Mouse (Mus musculus) cerebellum, adult (tissue): ENCODE measurements around the gene Ypel1.

ENCODE experiments used
- ATAC-seq: cut with Nextera tagmentation; 2 replicates; pipeline ENCODE4 v1.9.2; 2017; ENCODE audit warnings: mild to moderate bottlenecking, moderate library complexity, mixed read lengths; ENCODE audit not compliant: insufficient number of reproducible peaks, low FRiP score, low TSS enrichment

Gene Ypel1

DNA sequence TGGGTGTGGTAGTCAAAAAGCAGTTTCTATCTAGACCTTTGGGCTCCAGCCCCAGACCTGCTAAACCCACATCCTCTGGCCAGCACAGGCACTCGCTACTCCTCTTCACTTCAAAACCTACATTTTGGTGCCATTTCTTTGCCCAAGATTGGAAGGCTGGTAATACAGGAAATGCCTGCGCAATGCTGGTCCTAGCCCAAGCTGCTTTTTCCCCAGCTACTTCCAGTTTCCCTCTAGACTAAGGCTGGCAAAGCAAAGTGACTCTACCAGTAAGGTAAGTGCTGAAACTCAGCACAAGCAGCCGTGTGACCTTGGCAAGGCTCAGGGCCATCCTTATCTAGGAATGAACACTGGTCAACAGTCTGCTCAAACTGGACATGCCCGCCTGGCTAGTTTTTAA lies 16.1 kb downstream of the Ypel1 start:
- no peak for ATAC-seq

DNA sequence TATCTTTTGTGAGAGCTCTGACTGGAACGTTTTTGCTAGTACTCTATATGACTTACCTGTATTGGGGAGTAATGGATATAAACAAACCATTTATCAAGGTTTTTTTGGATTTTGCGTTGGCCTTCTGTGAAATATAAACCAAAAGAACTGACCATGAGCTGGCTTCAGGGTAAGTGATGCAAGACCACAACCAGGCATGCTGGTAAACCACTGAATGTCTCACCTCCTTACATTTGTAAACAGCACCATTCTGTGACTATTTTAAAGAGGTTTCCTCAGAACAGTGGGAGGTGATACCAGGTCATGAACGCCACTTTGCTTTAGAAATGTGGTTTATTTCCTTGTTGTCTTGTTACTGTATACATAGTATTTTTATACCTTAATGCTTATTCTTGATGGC lies 16.7 kb downstream of the Ypel1 start:
- no peak for ATAC-seq

DNA sequence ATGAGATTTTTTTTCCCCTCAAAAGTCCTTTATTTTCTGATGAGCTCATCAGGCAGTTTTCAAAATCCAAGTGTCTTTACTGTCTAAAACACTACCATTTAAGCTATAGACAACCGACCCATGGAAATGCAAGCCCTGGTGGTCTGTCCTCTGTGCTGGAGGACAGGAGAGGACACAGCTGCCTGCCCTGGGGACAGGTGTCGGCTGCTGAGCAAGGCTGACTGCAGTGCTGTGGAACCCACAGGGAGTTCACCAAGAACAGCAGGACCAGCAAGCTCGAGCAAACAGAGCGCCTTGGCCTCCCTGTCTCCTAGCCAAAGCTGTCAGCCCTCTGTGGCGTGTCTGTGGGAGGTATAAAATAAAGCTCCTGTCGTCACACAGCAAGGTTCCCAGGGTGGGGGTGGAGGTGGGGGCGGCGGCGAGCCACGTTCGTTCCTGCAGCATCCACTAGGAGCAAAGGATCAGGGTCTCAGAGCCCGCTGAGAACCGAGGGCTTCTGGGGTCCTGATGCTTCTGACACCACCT lies 17.2 kb downstream of the Ypel1 start:
- ATAC-seq: no peak

DNA sequence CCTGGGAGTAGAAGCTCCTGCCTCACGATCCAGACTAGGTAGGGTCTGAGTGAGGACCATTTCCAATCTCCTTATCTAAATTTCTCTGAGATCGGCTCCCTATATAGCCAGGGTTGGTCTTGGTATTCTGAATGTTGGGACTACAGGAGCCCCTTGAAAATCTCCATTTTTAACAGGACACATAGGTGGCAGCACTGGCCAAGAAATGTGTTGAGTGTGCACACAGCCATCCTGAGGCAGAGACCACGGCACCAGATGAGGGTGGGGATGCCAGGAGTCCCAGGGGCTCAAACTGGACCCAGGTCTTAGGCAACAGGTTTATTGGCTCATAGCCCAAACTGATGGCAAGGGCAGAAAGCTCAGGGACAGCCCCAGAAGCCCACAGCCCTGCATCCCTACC lies 18.9 kb downstream of the Ypel1 start:
- no peak for ATAC-seq

DNA sequence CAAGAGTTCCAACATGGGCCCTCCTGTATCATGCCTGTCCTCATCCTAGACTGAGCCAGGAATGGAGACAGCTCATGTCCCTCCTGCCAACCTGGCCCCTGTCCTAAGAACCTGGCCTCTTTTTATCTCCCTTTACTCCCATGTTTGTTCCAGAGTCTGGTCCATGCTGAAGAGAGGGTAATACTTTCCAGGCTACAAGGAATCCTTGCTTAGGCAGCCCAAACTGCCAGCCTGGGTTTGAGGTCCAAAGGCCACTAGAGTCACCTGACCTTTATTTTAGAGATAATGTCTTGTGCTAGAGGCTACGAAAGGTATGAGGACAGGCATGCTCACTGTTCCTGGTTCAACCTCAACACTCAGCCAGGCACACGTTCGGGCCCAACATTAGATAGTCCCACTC lies 27.4 kb downstream of the Ypel1 start:
- no peak for ATAC-seq

DNA sequence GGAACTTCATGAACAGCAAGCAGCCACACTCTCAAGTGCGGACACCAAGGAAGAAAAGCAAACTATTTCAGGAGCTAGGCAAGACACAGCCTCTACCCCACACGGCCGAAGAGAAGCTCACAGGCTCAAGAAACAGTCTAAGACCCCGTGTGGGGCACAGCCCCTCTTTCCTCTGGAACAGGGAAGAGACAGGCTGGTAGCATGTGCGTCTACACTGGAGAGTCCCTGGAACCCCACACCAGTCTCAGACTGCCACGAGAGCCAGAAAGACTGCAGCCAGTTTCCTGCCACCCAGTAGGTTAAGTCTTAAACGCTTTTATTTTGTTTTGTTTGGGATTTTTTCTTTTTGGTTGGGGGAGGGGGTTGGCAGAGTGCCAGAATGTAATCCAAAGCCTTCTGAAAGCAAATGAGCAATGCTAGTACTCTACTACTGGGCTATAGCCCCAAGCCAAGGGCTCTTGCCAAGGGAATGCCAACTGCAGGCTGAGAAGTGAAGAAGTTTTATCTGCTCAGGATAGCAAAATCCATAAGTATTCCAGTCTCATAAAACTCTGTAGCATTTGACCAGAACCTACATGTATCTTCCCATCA lies 33.2 kb downstream of the Ypel1 start:
- ATAC-seq: no peak

DNA sequence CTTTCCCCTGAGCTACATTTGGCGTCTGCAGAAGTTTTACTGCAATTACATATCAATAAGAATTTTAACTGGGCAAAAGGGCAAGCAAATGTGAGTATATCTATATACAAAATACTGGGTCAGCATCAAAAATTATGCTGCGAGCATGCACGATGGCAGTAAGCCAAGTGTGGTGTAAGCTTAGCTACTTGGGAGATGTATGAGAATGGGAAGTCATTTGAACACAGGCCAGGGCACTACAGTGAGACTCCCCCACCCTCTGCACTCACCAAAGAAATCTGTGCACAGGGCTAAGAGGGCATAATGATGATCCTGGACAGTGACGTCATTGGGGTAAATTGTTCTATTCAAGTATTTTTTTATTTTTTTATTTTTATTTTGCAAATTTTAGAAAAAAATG lies 35.1 kb downstream of the Ypel1 start:
- ATAC-seq: no peak

DNA sequence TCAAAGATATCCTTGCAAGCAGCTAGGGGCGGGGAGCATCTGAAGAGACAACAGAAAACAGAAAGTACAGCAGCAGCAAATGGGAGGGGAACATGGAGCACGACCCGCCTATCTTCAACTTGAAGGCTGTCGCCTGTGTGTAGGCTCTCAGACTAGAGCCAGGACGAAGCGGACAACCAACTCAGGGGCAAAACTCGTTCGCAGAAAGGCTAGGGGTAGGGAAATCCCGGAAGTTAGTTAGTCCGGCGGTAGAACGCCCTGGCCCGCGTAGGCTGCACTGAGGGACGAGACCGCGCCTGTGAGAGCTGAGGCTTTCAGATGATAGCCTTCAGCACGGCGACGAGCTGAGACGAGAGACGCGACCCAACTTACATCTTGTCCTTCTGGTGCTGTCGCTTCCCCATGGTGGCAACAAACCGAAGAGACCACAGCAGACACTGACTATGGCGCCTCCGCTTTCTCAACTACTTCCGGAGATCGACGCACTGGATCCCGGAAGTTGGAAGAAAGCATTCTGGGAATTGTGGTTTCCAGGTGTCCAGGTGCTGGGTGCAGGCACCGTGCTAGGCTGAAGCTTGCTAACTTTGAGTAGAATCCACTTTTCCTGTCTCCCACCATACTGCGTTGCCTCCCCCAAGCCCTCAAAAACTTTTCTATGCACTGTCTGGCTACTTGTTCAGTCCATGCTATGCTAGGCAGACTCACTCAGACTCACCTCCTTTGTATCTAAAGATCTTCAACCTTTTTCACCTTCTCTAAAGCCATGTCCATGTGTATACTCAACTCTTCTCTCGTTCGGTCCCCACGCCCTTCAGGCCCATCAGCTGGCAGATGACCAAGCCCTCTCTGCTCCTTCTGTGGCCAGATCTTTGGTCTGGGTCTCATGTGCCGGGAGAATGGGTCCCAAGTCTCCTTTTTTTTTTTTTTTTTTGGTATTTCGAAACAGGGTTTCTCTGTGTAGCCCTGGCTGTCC lies 41.6 kb downstream of the Ypel1 start, which contains the start of gene Ppil2:
Gene Ppil2 (minus strand): TSS at position 487 of the 973 bp plus-strand sequence.
- ATAC-seq: peak; percentile 97

DNA sequence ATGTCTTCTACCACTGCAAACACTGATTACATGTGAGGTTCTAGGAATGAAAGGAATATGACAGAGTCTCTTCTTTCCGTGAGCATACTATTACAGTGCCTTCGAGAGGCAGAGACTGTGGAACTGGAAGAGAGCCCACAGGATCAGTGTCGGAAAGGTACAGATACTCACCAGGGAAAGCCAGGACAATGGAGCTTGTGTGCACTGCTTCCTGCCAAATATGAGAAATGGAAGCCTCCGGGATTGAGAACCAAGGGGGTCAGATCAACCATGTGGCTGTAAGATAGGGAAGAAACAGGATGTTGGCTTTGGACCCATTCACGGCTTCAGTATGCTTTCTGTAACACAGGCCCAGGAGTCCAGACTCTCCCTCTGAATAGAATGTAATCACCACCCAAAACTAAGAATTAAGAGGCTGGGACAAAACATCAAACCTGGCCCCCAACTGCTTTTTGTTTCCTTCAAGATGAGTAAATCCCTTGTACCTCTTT lies 47.9 kb downstream of the Ypel1 start:
- no peak for ATAC-seq

DNA sequence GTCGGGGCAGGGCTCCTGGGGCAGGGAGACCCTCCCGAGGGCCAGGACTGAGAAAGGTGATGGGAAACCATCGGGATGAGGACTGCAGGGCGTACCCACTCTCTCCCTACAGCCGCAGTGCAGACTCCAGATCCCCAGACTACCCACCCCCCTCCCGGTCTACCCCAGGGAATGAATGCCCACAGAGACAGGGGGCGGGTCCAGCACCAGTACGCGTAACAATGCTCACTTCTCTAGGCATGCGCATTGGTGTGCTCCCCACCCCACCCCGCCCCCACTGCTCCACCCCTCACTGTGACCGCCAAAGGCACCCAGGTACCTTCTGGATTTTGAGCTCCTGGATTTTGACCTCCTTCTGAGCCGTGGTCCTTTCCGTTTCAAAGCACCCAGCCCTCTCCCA lies 52.1 kb downstream of the Ypel1 start:
- ATAC-seq: no peak

DNA sequence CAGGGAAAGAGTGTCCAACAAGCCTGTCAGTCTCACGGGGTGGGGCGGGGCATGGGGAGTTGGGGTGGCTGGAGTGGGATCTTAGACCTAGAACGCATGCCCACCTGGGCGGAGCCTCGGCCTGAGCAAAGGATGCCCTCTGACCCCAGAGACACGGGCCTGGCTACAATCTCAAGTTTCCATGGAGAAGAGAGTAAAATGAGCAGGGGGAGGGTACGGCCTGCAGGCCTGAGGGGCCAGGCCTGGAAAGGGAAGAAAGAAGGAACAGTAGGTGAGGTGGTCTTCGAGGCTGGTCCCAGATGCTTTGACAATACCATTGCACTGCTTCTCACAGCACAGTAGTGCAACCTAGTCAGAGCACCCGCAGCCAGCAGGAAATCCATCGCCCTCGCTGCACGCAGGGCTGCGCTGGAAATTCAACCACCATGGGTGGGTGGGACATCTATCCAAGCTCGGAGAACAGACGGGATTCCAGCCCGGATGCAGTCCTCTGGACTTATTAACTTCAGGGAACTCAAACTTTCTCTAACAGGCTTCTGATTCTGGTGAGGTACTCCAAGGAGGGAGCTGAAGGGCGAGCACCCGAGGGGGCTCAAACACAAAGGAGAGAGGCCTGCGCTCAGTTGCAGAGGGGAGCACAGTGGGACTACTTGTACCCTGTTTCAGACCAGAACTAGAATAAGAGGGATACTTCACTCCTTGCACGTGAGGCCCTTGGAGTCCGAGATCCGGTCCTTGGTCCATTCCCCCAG lies 54.8 kb downstream of the Ypel1 start:
- ATAC-seq: no peak

DNA sequence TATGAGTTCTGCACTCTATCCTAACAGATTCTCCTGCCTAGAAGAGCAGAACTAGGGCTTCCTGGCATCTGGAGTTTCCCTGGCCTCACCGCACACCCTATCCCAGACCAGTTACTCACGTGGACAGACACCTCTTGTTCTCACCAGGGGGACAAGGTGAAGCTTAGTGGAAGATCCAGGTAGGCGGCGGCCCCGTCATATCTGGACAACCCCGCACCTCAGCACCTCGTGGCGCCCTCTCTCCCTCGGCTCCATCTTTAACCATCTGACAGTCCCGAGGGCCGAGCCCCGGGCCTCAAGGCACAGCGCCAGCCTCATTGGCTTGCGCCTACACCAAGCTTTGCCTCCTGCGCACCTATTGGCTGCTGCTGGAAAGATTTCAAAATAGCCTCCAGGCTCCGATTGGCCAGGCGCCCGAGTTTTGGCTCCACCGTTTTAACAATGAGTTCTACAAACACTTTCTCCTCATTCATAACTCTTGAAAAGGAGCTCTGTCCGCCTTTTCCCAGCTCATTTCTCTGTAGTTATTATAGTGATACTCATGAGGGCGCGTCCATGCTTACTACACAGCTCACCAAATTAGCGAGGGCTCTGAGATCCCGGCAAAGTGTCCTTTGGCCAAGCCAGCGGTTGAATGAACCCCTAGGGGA lies 55.5 kb downstream of the Ypel1 start, which contains the start of gene 2610318N02Rik:
Gene 2610318N02Rik (minus strand): TSS at position 297 of the 650 bp plus-strand sequence.
- ATAC-seq: peak; percentile 66

DNA sequence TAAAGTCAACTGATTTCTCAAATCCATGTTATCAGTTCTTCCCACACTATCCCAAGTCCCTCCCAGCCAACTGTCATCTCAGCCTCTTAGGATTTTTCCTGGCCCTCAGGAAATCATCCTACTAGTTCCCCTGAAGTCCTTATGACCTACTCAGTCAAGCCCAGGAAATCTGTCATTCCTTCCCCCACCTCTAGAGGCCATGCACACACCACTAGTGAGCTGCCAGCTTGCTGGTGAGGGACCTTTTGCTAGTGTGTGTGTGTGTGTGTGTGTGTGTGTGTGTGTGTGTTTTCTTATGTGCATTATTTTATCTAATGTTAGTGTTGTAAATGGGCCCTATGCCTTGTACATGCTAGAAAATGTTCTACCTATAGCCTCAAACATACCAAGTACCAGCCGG lies 57.8 kb downstream of the Ypel1 start:
- ATAC-seq: no peak

DNA sequence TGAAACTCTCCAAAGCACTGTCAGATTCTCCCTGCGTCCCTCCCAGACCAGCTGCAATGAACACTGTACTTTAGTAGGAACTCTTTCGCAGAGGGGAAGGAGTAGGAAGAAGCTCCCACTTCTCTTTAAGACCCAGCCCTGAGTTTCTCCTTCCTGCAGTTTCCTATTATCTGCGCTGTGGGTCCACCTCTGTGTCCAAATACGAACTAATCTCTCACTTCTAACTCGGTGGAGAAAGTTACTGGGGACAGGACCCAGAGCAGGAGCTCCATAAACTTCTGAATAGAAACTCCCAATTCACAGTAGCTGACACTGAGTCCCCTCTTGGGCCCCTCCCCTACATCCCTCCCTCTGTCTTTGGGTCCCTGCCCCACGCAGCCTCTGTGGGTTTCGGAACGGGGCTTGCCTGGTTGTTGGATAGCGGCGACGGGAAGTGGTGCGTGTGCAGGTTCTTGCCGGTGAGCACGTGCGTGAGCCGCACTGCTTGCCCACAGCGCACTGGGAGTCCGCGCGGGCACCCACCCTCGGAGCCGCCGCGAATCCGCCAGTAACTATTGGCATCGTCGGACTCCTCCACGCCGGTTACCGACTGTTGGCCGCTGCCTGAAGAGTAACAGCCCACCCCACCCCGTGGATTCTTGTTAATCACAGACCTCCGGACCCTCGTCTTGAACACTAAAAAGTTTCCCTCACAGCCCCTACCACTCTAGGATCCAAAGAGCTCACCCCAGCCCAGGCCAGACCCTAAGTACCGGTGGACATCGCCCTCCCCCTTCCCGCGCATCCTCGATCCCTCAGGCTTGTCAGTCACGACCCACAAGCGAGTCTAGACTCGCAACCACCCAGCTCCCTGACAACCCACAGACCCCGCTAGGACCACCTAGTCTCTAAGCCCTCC lies 61.9 kb downstream of the Ypel1 start:
- ATAC-seq: peak; percentile 28

DNA sequence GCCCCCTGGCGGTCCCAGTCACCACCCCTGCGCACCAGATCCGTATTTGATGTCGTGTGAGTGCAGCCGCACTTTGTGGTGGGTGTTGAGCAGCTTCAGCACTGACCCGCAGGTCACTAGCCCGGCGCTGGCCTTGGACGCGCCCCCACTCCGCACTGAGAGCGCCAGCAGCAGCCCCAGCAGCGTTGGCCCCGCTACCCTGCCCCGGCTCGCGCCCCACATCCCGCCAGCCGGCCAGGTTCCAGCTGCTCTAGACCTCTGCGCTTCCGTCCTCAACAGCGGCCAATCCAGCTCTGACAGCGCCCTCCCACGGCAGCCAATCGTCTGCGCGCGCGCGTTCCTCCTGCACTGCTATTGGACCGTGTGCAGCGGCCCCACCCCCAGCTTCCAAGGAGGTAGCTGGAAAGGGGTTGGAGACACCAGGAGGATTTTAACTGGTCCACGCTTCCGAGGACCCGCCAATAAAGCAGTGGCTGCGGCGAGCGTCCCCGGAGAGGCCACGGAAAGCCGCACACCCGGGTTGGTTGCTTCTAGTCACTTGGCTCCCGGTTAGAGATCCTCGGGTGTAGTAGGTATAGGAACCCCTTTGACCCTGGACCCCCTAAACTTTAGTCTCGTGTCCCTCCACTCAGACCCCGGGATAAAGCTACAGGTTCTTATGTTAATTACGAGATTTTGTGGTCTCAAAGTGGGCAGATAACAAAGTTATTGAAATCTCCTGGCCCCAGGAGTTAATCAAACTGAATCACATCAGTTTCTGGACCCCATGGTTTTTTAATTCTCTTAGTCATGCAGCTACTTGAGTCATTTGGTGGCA lies 62.8 kb downstream of the Ypel1 start, which contains the start of gene Sdf2l1:
Gene Sdf2l1 (minus strand): TSS at position 295 of the 817 bp plus-strand sequence.
- ATAC-seq: peak; percentile 99

DNA sequence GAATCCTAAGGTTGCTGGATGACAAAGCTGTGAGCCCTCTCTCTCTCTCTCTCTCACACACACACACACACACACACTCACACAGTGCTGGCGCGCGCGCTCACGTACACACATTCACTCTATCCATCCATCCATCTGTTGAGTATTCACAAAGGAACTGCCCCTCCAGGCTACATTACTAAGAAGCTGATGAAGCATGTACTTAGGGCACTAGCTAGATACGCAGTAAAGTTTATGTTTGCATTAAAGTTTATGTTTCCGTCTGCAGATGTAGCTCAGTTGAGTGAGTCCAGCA lies 63.4 kb downstream of the Ypel1 start:
- ATAC-seq: no peak
